Mouse (Mus musculus) MEL (cell line): ENCODE data around the gene Polr1b. TPM values are rescaled to one million over a fixed set of nuclear protein-coding genes. Genes with fewer than 3 reads are reported as not detected.
A peak's percentile ranks its signal among the peaks of the same experiment; 100 is the strongest.

ENCODE experiments used
- DNase-seq: peaks from one replicate; pipeline ENCODE4 v3.0.0; 2011; ENCODE audit warnings: low read depth, low spot score
- H3K27ac ChIP-seq: 2 replicates; pipeline ENCODE4 v1.5.1; 2012; ENCODE audit warnings: low read depth, mild to moderate bottlenecking, control low read depth, low read length, moderate library complexity; ENCODE audit not compliant: control insufficient read depth
- H3K27me3 ChIP-seq, 2 experiments: fragments of 150-350 bp in 1 of 2; sonication (generic) in 1 of 2; 2 replicates each; pipeline ENCODE4 v1.6.1; 2012; ENCODE audit warnings: low read length in 2 of 2, mild to moderate bottlenecking in 2 of 2, improper control_type of control experiment in 1 of 2, moderate library complexity in 1 of 2; ENCODE audit not compliant: insufficient read depth in 2 of 2, control insufficient read depth in 1 of 2
- H3K36me3 ChIP-seq, 2 experiments: 2 replicates each; pipeline ENCODE4 v1.6.1; 2012 to 2014; ENCODE audit warnings: low read length in 2 of 2, improper control_type of control experiment in 1 of 2, inconsistent platforms in 1 of 2, mild to moderate bottlenecking in 1 of 2; ENCODE audit not compliant: insufficient read depth in 2 of 2, control insufficient read depth in 1 of 2
- H3K4me1 ChIP-seq, 2 experiments: fragments of 150-350 bp in 1 of 2; sonication (generic) in 1 of 2; 2 replicates each; pipeline ENCODE4 v1.6.1; 2012; ENCODE audit warnings: low read length in 2 of 2, improper control_type of control experiment in 1 of 2, mild to moderate bottlenecking in 1 of 2; ENCODE audit not compliant: insufficient read depth in 2 of 2, control insufficient read depth in 1 of 2
- H3K4me3 ChIP-seq, 2 experiments: fragments of 150-350 bp in 1 of 2; sonication (generic) in 1 of 2; 2 replicates each; pipeline ENCODE4 v1.5.1; 2012; ENCODE audit warnings: low read depth in 2 of 2, low read length in 2 of 2, mild to moderate bottlenecking in 2 of 2, moderate library complexity in 2 of 2, control low read depth in 1 of 2, improper control_type of control experiment in 1 of 2; ENCODE audit not compliant: control insufficient read depth in 1 of 2, insufficient read depth in 1 of 2
- H3K79me2 ChIP-seq: 2 replicates; pipeline ENCODE4 v1.6.1; 2012; ENCODE audit warnings: mild to moderate bottlenecking, low read length, moderate library complexity; ENCODE audit not compliant: control insufficient read depth, poor library complexity, insufficient read depth
- H3K9ac ChIP-seq: 2 replicates; pipeline ENCODE4 v1.6.1; 2012; ENCODE audit warnings: low read depth, mild to moderate bottlenecking, control low read depth, low read length, moderate library complexity; ENCODE audit not compliant: control insufficient read depth, poor library complexity, severe bottlenecking
- H3K9me3 ChIP-seq: fragments of 150-350 bp; sonication (generic); replicated peaks from 2 replicates; pipeline ENCODE4 v1.6.1; 2012; ENCODE audit warnings: mild to moderate bottlenecking, low read length, improper control_type of control experiment, moderate library complexity; ENCODE audit not compliant: insufficient read depth
- CHD1 ChIP-seq: IDR thresholded peaks from 2 replicates; pipeline ENCODE4 v1.6.1; 2012; ENCODE audit warnings: low read depth, mild to moderate bottlenecking, inconsistent platforms, low read length, improper control_type of control experiment
- CHD2 ChIP-seq: IDR thresholded peaks from 2 replicates; pipeline ENCODE4 v1.6.1; 2011; ENCODE audit warnings: low read length, improper control_type of control experiment
- CTCF ChIP-seq, 3 experiments: IDR thresholded peaks in 2 of 3; conservative IDR thresholded peaks in 1 of 3; 2 replicates each; pipeline ENCODE4 v1.5.1; 2011 to 2012; ENCODE audit warnings: low read length in 3 of 3, low read depth in 2 of 3, mild to moderate bottlenecking in 2 of 3, improper control_type of control experiment in 1 of 3, inconsistent platforms in 1 of 3, mixed read lengths in 1 of 3, moderate library complexity in 1 of 3; ENCODE audit not compliant: control insufficient read depth in 1 of 3, insufficient read depth in 1 of 3, poor library complexity in 1 of 3, severe bottlenecking in 1 of 3
- E2F4 ChIP-seq: IDR thresholded peaks from 2 replicates; pipeline ENCODE4 v1.6.1; 2011; ENCODE audit warnings: low read depth, low read length, improper control_type of control experiment, borderline replicate concordance
- ELF1 ChIP-seq: IDR thresholded peaks from 2 replicates; pipeline ENCODE4 v1.6.1; 2014; ENCODE audit warnings: low read depth, mild to moderate bottlenecking, inconsistent platforms, low read length, improper control_type of control experiment, moderate library complexity
- EP300 ChIP-seq, 2 experiments: IDR thresholded peaks; 2 replicates each; pipeline ENCODE4 v1.6.1; 2011; ENCODE audit warnings: improper control_type of control experiment in 2 of 2, low read length in 2 of 2, low read depth in 1 of 2, mild to moderate bottlenecking in 1 of 2
- ETS1 ChIP-seq: IDR thresholded peaks from 2 replicates; pipeline ENCODE4 v1.6.1; 2012; ENCODE audit warnings: low read depth, mild to moderate bottlenecking, inconsistent platforms, low read length, improper control_type of control experiment, moderate library complexity
- GABPA ChIP-seq: IDR thresholded peaks from 2 replicates; pipeline ENCODE4 v1.6.1; 2012; ENCODE audit warnings: low read depth, mild to moderate bottlenecking, inconsistent platforms, low read length, improper control_type of control experiment, moderate library complexity
- GATA1 ChIP-seq: IDR thresholded peaks from 2 replicates; pipeline ENCODE4 v1.6.1; 2011; ENCODE audit warnings: low read depth, low read length, improper control_type of control experiment
- HCFC1 ChIP-seq: IDR thresholded peaks from 2 replicates; pipeline ENCODE4 v1.6.1; 2012; ENCODE audit warnings: low read depth, mild to moderate bottlenecking, inconsistent platforms, low read length, improper control_type of control experiment, moderate library complexity
- JUND ChIP-seq: IDR thresholded peaks from 2 replicates; pipeline ENCODE4 v1.6.1; 2011; ENCODE audit warnings: low read depth, mild to moderate bottlenecking, improper control_type of control experiment, low read length
- KAT2A ChIP-seq: conservative IDR thresholded peaks from 2 replicates; pipeline ENCODE4 v1.6.1; 2012; ENCODE audit warnings: low read depth, low read length, improper control_type of control experiment, inconsistent platforms
- MAFK ChIP-seq: IDR thresholded peaks from 2 replicates; pipeline ENCODE4 v1.6.1; 2011; ENCODE audit warnings: low read depth, mild to moderate bottlenecking, low read length, improper control_type of control experiment, borderline replicate concordance
- MAX ChIP-seq: IDR thresholded peaks from 2 replicates; pipeline ENCODE4 v1.6.1; 2011; ENCODE audit warnings: low read length, improper control_type of control experiment
- MAZ ChIP-seq: IDR thresholded peaks from 2 replicates; pipeline ENCODE4 v1.6.1; 2012; ENCODE audit warnings: low read depth, mild to moderate bottlenecking, inconsistent platforms, low read length, improper control_type of control experiment
- MEF2A ChIP-seq: IDR thresholded peaks from 2 replicates; pipeline ENCODE4 v1.6.1; 2014; ENCODE audit warnings: low read depth, mild to moderate bottlenecking, inconsistent platforms, low read length, improper control_type of control experiment; ENCODE audit not compliant: poor library complexity, insufficient replicate concordance, severe bottlenecking; ENCODE audit errors: extremely low read depth
- MXI1 ChIP-seq: IDR thresholded peaks from 2 replicates; pipeline ENCODE4 v1.6.1; 2011; ENCODE audit warnings: mild to moderate bottlenecking, low read depth, low read length, improper control_type of control experiment
- MYB ChIP-seq: IDR thresholded peaks from 2 replicates; pipeline ENCODE4 v1.6.1; 2011; ENCODE audit warnings: mild to moderate bottlenecking, low read depth, low read length, improper control_type of control experiment
- MYC ChIP-seq: IDR thresholded peaks from 2 replicates; pipeline ENCODE4 v1.6.1; 2011; ENCODE audit warnings: low read depth, mild to moderate bottlenecking, low read length, improper control_type of control experiment, moderate library complexity
- NELFE ChIP-seq: IDR thresholded peaks from 2 replicates; pipeline ENCODE4 v1.6.1; 2011; ENCODE audit warnings: low read depth, low read length, improper control_type of control experiment
- NRF1 ChIP-seq: IDR thresholded peaks from 2 replicates; pipeline ENCODE4 v1.6.1; 2014; ENCODE audit warnings: low read depth, mild to moderate bottlenecking, inconsistent platforms, low read length, improper control_type of control experiment, moderate library complexity; ENCODE audit not compliant: poor library complexity, insufficient read depth, severe bottlenecking
- POLR2A ChIP-seq, 2 experiments: IDR thresholded peaks; 2 replicates each; pipeline ENCODE4 v1.6.1; 2011 to 2012; ENCODE audit warnings: low read length in 2 of 2, mild to moderate bottlenecking in 2 of 2, control low read depth in 1 of 2, improper control_type of control experiment in 1 of 2, low read depth in 1 of 2, moderate library complexity in 1 of 2; ENCODE audit not compliant: control insufficient read depth in 1 of 2, insufficient read depth in 1 of 2, poor library complexity in 1 of 2
- POLR2AphosphoS2 ChIP-seq: IDR thresholded peaks from 2 replicates; pipeline ENCODE4 v1.6.1; 2011; ENCODE audit warnings: low read length, improper control_type of control experiment
- POLR2AphosphoS5 ChIP-seq: IDR thresholded peaks from 2 replicates; pipeline ENCODE4 v1.6.1; 2012; ENCODE audit warnings: low read depth, borderline replicate concordance, mild to moderate bottlenecking, inconsistent platforms, low read length, moderate library complexity, mixed read lengths
- RCOR1 ChIP-seq: IDR thresholded peaks from 2 replicates; pipeline ENCODE4 v1.6.1; 2012; ENCODE audit warnings: low read depth, mild to moderate bottlenecking, inconsistent platforms, low read length, improper control_type of control experiment
- SIN3A ChIP-seq: IDR thresholded peaks from 2 replicates; pipeline ENCODE4 v1.6.1; 2012; ENCODE audit warnings: low read length, improper control_type of control experiment, inconsistent platforms
- SMC3 ChIP-seq: IDR thresholded peaks from 2 replicates; pipeline ENCODE4 v1.6.1; 2011; ENCODE audit warnings: low read depth, low read length, improper control_type of control experiment
- TBP ChIP-seq: IDR thresholded peaks from 2 replicates; pipeline ENCODE4 v1.8.0; 2011; ENCODE audit warnings: low read depth, low read length, improper control_type of control experiment
- TCF12 ChIP-seq: IDR thresholded peaks from 2 replicates; pipeline ENCODE4 v1.6.1; 2014; ENCODE audit warnings: low read depth, mild to moderate bottlenecking, inconsistent platforms, low read length, improper control_type of control experiment, moderate library complexity
- UBTF ChIP-seq: IDR thresholded peaks from 2 replicates; pipeline ENCODE4 v1.6.1; 2012; ENCODE audit warnings: low read depth, mild to moderate bottlenecking, inconsistent platforms, low read length, improper control_type of control experiment, moderate library complexity, borderline replicate concordance; ENCODE audit not compliant: insufficient read depth
- USF1 ChIP-seq: IDR thresholded peaks from 2 replicates; pipeline ENCODE4 v1.6.1; 2014; ENCODE audit warnings: low read depth, mild to moderate bottlenecking, inconsistent platforms, low read length, improper control_type of control experiment, moderate library complexity
- USF2 ChIP-seq, 2 experiments: IDR thresholded peaks; 2 replicates each; pipeline ENCODE4 v1.6.1; 2011 to 2012; ENCODE audit warnings: improper control_type of control experiment in 2 of 2, low read length in 2 of 2, borderline replicate concordance in 1 of 2, inconsistent platforms in 1 of 2, low read depth in 1 of 2, mild to moderate bottlenecking in 1 of 2; ENCODE audit not compliant: insufficient read depth in 1 of 2
- ZC3H11A ChIP-seq: IDR thresholded peaks from 2 replicates; pipeline ENCODE4 v1.6.1; 2012; ENCODE audit warnings: low read depth, mild to moderate bottlenecking, inconsistent platforms, low read length, improper control_type of control experiment
- ZKSCAN1 ChIP-seq: IDR thresholded peaks from 2 replicates; pipeline ENCODE4 v1.6.1; 2012; ENCODE audit warnings: low read depth, mild to moderate bottlenecking, inconsistent platforms, low read length, improper control_type of control experiment, moderate library complexity
- ZMIZ1 ChIP-seq: IDR thresholded peaks from 2 replicates; pipeline ENCODE4 v1.6.1; 2012; ENCODE audit warnings: low read depth, mild to moderate bottlenecking, inconsistent platforms, low read length, improper control_type of control experiment, moderate library complexity
- ZNF384 ChIP-seq: IDR thresholded peaks from 2 replicates; pipeline ENCODE4 v1.6.1; 2012; ENCODE audit warnings: low read depth, mild to moderate bottlenecking, inconsistent platforms, low read length, improper control_type of control experiment
- polyA plus RNA-seq, 2 experiments: library from polyadenylated mRNA; stranded (reverse) in 1 of 2; unstranded in 1 of 2; fragments of >175 nt in 1 of 2; fragments of >200 nt in 1 of 2; gene quantifications; 2 replicates each; pipeline versions ENCODE4 v1.2.1 to v1.2.4; 2012; ENCODE audit warnings: low replicate concordance in 2 of 2, low read depth in 1 of 2; ENCODE audit not compliant: insufficient read length in 2 of 2, insufficient read depth in 1 of 2, missing spikeins in 1 of 2
- total RNA-seq: library from RNA; depleted of rRNA; stranded (reverse); fragments of 300-350 nt; gene quantifications from 2 replicates; pipeline ENCODE4 v1.2.3, GENCODE M21; 2012; rRNA removed

The Polr1b gene
- total RNA-seq: 71.9 and 90.1 TPM in 2 replicates
- polyA plus RNA-seq: 10 to 100 TPM in 1 of 2 experiments, not detected in 1; 92.8 TPM

- H3K4me3 ChIP-seq: peak within 1 kb of the TSS; percentile 62 to 86
- peaks cover 1 to 10% of the 10 kb centered on the region in 2 experiments; a peak in 3 of 4 replicates for H3K36me3 ChIP-seq
- H3K4me1 ChIP-seq: peaks cover 0 to 10% of the 10 kb centered on the region in 2 experiments; a peak in 3 of 4 replicates
- H3K9me3 ChIP-seq: no peaks in the 10 kb centered on the region
- H3K27me3 ChIP-seq: no peaks in the 10 kb centered on the region
- H3K9ac ChIP-seq: peak within 1 kb of the TSS; percentile 91
- peak; percentile 96 for DNase-seq
- peaks cover 24% of the 10 kb centered on the region for H3K79me2 ChIP-seq
- peak within 1 kb of the TSS; percentile 41 for H3K27ac ChIP-seq
- TF ChIP-seq ZNF384 (no peak), RCOR1 (peak; percentile 55; the same call in 1 of the 2 replicates), HCFC1 (peak; percentile 99), MAX (peak; percentile 95), CHD1 (peak; percentile 23; the same call in 1 of the 2 replicates), SMC3 (no peak), ZKSCAN1 (no peak), MEF2A (no peak), ELF1 (peak; percentile 85), CHD2 (peak; percentile 56; the same call in 1 of the 2 replicates), NRF1 (peak; percentile 38; the same call in 1 of the 2 replicates), MAZ (peak; percentile 97), EP300 (IDR thresholded peaks at IDR 0.05; ENCODE audit: low read depth in 1 of 2, low read length in 2 of 2) (peak in 1 of 2 experiments; percentile 41; a peak in 2 of 4 replicates), GABPA (no peak), CTCF (IDR thresholded peaks at IDR 0.05 in 2 of 3, conservative IDR thresholded peaks at IDR 0.05 in 1 of 3; ENCODE audit: control insufficient read depth in 1 of 3, insufficient read depth in 1 of 3, low read depth in 2 of 3, low read length in 3 of 3, poor library complexity in 1 of 3, severe bottlenecking in 1 of 3) (no peak), JUND (no peak), MYC (peak; percentile 99), MAFK (no peak), NELFE (peak; percentile 91), ZMIZ1 (peak; percentile 59; the same call in 1 of the 2 replicates), TBP (peak; percentile 89), KAT2A (peak; percentile 93), ZC3H11A (no peak), USF1 (no peak), UBTF (no peak), TCF12 (peak; percentile 69), POLR2A (IDR thresholded peaks at IDR 0.05; ENCODE audit: control insufficient read depth in 1 of 2, insufficient read depth in 1 of 2, low read depth in 1 of 2, low read length in 2 of 2, poor library complexity in 1 of 2) (peak in 1 of 2 experiments; percentile 94; a peak in 2 of 4 replicates), MXI1 (peak; percentile 99), E2F4 (no peak), ETS1 (peak; percentile 62; the same call in 1 of the 2 replicates), POLR2AphosphoS2 (peak; percentile 78), SIN3A (peak; percentile 98), MYB (no peak), GATA1 (no peak), USF2 (IDR thresholded peaks at IDR 0.05; ENCODE audit: borderline replicate concordance in 1 of 2, insufficient read depth in 1 of 2, low read depth in 1 of 2, low read length in 2 of 2) (no peak), POLR2AphosphoS5 (no peak)
These were observed at the start of gene Polr1b for GRCm38 (mm10) chr2:129100784-129101310. Gene Polr1b (plus strand): TSS chr2:129100995.
